Mouse (Mus musculus) liver, embryonic 16.5 days (tissue): ENCODE results near the gene Gstt2. TPM values are rescaled to one million over a fixed set of nuclear protein-coding genes. Genes with fewer than 3 reads are reported as not detected.

Experiments used
- ATAC-seq: fragments of 200-750 bp; cut with Nextera tagmentation; 2 replicates; pipeline ENCODE4 v1.8.0; 2017; ENCODE audit warnings: low read depth, mild to moderate bottlenecking, moderate number of reproducible peaks, moderate library complexity
- H3K27ac ChIP-seq: fragments of 300-500 bp; sonication (generic); 2 replicates; pipeline ENCODE4 v1.5.1; 2014; ENCODE audit warnings: mild to moderate bottlenecking, low read length
- H3K27me3 ChIP-seq: fragments of 300-500 bp; sonication (generic); 2 replicates; pipeline ENCODE4 v1.6.1; 2014; ENCODE audit warnings: low read depth, low read length, mixed read lengths; ENCODE audit not compliant: control insufficient read depth, insufficient read depth
- H3K36me3 ChIP-seq: fragments of 300-500 bp; sonication (generic); 2 replicates; pipeline ENCODE4 v1.6.1; 2014; ENCODE audit warnings: mild to moderate bottlenecking; ENCODE audit not compliant: control insufficient read depth, insufficient read depth
- H3K4me1 ChIP-seq: fragments of 300-500 bp; sonication (generic); 2 replicates; pipeline ENCODE4 v1.6.1; 2014; ENCODE audit warnings: low read depth, low read length, mixed read lengths; ENCODE audit not compliant: control insufficient read depth
- H3K4me2 ChIP-seq: fragments of 300-500 bp; sonication (generic); 2 replicates; pipeline ENCODE4 v1.6.1; 2014; ENCODE audit warnings: low read depth, low read length, mixed read lengths
- H3K4me3 ChIP-seq: fragments of 300-500 bp; sonication (generic); 2 replicates; pipeline ENCODE4 v1.5.1; 2014; ENCODE audit warnings: low read depth, mild to moderate bottlenecking, low read length
- H3K9ac ChIP-seq: fragments of 300-500 bp; sonication (generic); 2 replicates; pipeline ENCODE4 v1.6.1; 2014; ENCODE audit warnings: low read depth, low read length
- H3K9me3 ChIP-seq: fragments of 300-500 bp; sonication (generic); replicated peaks from 2 replicates; pipeline ENCODE4 v1.6.1; 2016; ENCODE audit warnings: low read length; ENCODE audit not compliant: control insufficient read depth
- WGBS: fragments of 180-500 bp; shearing (Covaris S2); extraction: QIAGEN DNeasy Blood & Tissue Kit; methylation state at CpG from one replicate; pipeline ENCODE4 v1.1.7; 2014; ENCODE audit not compliant: insufficient replicate concordance; 5-methylcytosine and 5-hydroxymethylcytosine counted together
- polyA plus RNA-seq: library from polyadenylated mRNA; unstranded; fragments of >200 nt; fragmentation: Nextera tagmentation; extraction: Ambion mirVana; gene quantifications from 2 replicates; pipeline ENCODE4 v1.2.1, GENCODE M21; 2015

Gstt2 gene
- polyA plus RNA-seq, 1 experiment from 2014 or later: 56.7 TPM

DNA sequence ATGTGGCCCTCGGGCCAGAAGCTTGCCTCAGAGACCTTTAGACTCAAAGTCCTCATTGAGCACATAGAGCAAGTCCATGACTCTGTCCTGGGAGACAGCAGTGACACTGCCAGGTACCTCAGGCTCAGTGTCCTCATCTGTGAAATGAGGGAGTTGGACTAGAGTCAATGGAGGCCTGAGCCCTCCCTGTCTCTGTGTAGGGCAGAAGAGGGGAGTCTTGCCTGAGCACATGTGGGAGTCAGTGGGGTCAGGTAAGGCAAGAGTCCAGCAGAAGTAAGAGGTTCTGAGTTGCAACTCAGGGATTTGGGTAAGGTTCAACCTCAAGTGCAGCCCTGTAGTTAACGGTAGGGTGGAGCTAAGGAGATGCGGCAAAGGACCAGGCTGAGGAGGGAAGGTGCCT is 19.8 kb upstream of the Gstt2 start:
- WGBS: 68% methylated on average over 3 of the region's 3 CpGs
- Histone ChIP-seq H3K4me2 (no peak overlapping the region), H3K4me3 (no peak overlapping the region), H3K36me3 (no peaks in the 10 kb centered on the region), H3K27me3 (no peaks in the 10 kb centered on the region), H3K4me1 (peaks cover 25% of the 10 kb centered on the region), H3K9ac (no peak overlapping the region), H3K9me3 (no peaks in the 10 kb centered on the region), H3K27ac (no peak overlapping the region)
- ATAC-seq: no peak

DNA sequence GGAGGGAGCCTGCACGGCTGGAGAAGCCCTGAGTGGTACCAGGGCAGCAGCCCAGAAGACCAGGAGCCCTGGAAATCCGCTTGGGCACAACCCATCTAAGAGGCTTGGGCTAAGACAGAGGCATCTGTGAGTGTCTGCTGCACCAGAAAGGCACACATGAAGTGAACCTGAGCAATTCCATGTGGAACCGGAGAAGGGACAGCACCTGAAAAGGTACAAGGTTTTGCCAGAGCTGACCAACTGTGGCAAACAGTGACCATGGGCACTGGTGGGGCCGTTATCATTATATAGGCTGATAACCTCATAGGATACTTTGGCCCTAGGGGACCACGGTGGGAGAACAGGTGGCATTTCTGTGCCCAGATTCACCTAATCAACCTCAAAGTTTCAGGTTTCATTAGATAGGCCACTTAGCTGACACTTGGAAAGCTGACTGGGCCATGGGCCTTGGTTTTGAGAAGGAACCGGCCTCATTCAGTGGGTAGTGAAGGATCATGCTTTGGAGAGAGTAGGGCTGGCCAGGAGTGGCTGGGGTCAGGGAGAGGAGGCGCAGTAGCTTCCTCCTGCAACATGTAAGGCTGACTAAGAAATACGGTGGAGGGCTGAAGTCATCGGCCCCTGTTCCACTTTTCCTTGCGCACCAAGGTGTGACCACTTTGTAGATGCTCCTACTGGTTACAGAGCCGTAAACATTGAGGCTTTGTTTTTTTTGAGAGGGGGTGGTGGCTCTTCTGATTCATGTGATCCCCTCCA is 19.1 kb upstream of the Gstt2 start:
- Histone ChIP-seq H3K27ac (no peak overlapping the region), H3K9ac (no peak overlapping the region), H3K4me1 (peaks cover 25% of the 10 kb centered on the region), H3K9me3 (no peaks in the 10 kb centered on the region), H3K4me2 (no peak overlapping the region), H3K27me3 (no peaks in the 10 kb centered on the region), H3K4me3 (no peak overlapping the region), H3K36me3 (no peaks in the 10 kb centered on the region)
- no peak for ATAC-seq
- 70% methylated on average over 11 of the region's 11 CpGs for WGBS

DNA sequence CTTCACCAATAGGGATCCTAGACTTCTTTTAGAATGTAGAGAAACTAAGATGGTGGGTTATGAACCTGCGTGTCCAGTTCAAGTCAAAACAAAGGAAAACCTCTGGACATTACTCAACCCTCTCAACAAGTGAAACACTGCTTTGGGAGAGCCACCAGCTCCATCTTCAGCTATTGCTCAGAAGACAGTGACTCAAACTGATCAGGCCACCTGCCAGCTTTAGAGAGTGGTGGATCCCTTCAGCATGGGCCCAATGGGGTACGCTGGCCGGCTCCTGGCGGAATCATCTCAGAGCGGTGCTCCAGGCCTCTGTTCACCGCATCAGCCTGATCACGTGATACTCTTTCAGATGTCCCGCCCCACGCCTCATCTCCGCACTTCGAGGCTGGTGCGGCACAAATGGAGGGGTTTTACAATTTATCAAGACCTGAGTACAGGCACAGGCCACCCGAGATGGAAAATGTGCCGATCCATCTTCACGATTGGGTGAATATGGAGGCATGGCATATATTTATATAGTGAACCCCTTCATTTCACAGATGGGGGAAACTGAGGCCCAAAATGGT is 18.3 kb upstream of the Gstt2 start:
- H3K4me1 ChIP-seq: peaks cover 22% of the 10 kb centered on the region
- no peaks in the 10 kb centered on the region for H3K27me3 ChIP-seq
- H3K9me3 ChIP-seq: no peaks in the 10 kb centered on the region
- H3K4me3 ChIP-seq: no peak overlapping the region
- 82% methylated on average over 15 of the region's 15 CpGs for WGBS
- H3K9ac ChIP-seq: no peak overlapping the region
- H3K27ac ChIP-seq: no peak overlapping the region
- no peak for ATAC-seq
- H3K4me2 ChIP-seq: no peak overlapping the region
- no peaks in the 10 kb centered on the region for H3K36me3 ChIP-seq

DNA sequence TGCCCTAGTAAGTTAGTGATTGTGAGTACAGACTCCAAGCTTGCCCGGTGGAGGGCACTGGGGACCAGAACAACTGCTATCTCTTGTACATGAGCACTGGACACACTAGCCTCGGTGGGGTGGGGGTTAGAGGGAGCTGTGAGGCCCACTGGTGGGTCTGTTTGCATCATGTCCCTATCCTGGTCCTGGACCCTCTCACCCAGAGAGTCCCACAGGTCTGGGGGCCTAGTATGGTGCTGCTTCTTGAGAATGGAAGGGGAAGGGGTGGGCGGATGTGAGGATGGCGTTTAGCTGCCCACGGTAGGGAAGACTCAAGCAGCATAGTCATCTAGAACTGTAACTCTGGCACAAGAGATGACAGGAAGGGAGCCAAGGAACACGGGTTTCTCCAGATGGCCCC is 17.6 kb upstream of the Gstt2 start:
- no peak overlapping the region for H3K4me3 ChIP-seq

DNA sequence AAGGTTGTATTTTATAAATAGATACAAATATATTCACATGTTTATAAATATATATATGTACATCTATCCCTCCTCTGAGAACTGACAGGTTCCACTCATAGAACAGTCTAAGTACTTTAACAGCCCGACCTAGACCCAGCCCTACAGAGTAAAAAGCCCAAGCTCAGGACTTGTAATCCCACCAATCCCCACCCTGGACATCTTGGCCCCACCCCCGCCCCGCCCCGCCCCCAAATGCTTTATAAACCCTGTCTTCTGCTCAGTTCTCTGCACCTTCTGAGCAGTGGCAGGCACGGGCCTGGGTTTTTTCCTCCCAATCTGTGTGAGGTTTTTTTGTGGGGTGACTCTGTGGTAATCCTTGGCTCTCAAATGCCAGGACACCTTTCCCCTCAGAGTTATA is 16.9 kb upstream of the Gstt2 start:
- Histone ChIP-seq H3K36me3 (no peaks in the 10 kb centered on the region), H3K27ac (no peak overlapping the region), H3K27me3 (no peaks in the 10 kb centered on the region), H3K4me1 (peaks cover 19% of the 10 kb centered on the region), H3K4me3 (no peak overlapping the region), H3K9me3 (no peaks in the 10 kb centered on the region), H3K4me2 (no peak overlapping the region), H3K9ac (no peak overlapping the region)
- ATAC-seq: no peak
- 30% methylated on average over 5 of the region's 5 CpGs for WGBS

More for the DNA sequence above, 17.6 kb upstream of the Gstt2 start:
- no peak for ATAC-seq
- H3K27ac ChIP-seq: no peak overlapping the region
- H3K27me3 ChIP-seq: no peaks in the 10 kb centered on the region
- WGBS: 51% methylated on average over 6 of the region's 6 CpGs
- H3K9me3 ChIP-seq: no peaks in the 10 kb centered on the region
- peaks cover 19% of the 10 kb centered on the region for H3K4me1 ChIP-seq
- no peak overlapping the region for H3K4me2 ChIP-seq
- H3K36me3 ChIP-seq: no peaks in the 10 kb centered on the region
- no peak overlapping the region for H3K9ac ChIP-seq

DNA sequence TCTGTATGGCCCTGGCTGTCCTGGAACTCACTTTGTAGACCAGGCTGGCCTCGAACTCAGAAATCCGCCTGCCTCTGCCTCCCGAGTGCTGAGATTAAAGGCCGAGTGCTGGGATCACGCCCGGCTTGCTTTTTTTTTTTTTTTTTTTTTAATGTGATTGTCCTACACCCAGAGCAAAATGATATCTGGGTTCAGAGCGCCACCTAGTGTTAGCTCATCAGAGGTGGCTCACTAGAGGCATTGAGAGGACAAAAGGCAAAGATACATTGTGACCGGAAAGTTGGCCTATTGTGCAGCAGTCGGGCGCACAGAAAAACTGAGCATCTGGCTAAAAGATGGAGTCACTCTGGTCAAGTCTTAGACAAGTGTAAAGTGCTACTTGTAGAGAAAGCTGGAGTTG is 16.2 kb upstream of the Gstt2 start:
- H3K4me2 ChIP-seq: no peak overlapping the region
- no peaks in the 10 kb centered on the region for H3K36me3 ChIP-seq
- H3K27ac ChIP-seq: no peak overlapping the region
- no peaks in the 10 kb centered on the region for H3K27me3 ChIP-seq
- no peaks in the 10 kb centered on the region for H3K9me3 ChIP-seq
- 10% methylated on average over 10 of the region's 10 CpGs for WGBS
- peaks cover 13% of the 10 kb centered on the region for H3K4me1 ChIP-seq
- H3K4me3 ChIP-seq: no peak overlapping the region
- no peak overlapping the region for H3K9ac ChIP-seq
- peak; percentile 54 for ATAC-seq

DNA sequence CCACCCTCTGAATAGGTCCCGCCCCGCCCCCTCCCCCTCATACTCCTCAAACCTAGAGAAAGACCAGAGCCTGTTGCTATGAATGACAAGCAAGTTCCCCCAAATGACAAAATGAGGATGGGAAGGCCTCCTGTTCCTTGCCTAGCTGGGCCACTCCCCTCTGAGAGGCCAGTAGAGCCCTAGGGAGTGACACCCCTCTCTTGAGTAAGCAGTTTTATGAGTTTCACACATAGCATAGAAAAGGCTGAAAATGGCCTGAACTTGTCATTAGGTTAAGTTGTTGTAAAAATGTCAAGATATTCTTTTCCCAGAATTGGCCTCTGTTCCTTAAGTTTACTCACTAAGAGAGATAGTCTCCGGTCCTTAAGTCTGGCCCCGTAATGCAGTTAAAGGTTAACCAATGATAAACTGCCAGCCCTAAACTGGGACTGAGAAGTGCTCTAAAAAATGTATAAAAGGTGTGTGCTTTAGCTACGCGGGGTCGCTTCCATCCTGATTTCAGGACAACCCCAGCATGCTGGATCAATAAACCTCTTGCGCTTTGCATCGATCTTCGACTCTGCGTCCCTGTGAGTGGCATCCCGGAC is 15.4 kb upstream of the Gstt2 start:
- Histone ChIP-seq H3K4me1 (peaks cover 5% of the 10 kb centered on the region), H3K27me3 (no peaks in the 10 kb centered on the region)
- peak; percentile 47; the same call in 1 of the 2 replicates for ATAC-seq

DNA sequence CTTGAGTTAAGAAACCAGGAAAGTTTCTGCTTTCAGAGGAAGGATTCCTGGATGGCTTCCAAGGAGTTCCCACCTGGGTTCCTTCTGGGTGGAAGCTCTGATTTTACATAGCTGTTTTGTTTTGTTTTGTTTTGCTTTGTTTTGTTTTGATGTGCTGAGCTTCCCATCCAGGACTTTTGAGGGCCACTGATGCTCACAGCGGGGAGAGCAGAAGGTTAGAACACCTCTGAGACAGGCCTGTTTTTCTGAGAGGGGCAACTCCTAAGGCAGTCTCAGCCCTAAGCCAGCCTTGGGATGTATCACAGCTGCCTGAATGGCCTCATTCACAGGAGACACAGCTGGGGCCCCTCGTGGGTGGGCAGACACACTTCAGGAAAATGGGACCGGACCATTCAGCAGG is 14.5 kb upstream of the Gstt2 start:
- Histone ChIP-seq H3K27me3 (no peaks in the 10 kb centered on the region), H3K36me3 (no peaks in the 10 kb centered on the region), H3K9me3 (no peaks in the 10 kb centered on the region), H3K4me3 (no peak overlapping the region), H3K4me2 (no peak overlapping the region), H3K9ac (no peak overlapping the region), H3K27ac (no peak overlapping the region), H3K4me1 (no peaks in the 10 kb centered on the region)
- ATAC-seq: no peak
- 51% methylated on average over 3 of the region's 3 CpGs for WGBS

More for the DNA sequence above, 15.4 kb upstream of the Gstt2 start:
- Histone ChIP-seq H3K4me3 (no peak overlapping the region), H3K9me3 (no peaks in the 10 kb centered on the region), H3K4me2 (no peak overlapping the region), H3K36me3 (no peaks in the 10 kb centered on the region), H3K27ac (no peak overlapping the region), H3K9ac (no peak overlapping the region)
- WGBS: 75% methylated on average over 12 of the region's 12 CpGs

DNA sequence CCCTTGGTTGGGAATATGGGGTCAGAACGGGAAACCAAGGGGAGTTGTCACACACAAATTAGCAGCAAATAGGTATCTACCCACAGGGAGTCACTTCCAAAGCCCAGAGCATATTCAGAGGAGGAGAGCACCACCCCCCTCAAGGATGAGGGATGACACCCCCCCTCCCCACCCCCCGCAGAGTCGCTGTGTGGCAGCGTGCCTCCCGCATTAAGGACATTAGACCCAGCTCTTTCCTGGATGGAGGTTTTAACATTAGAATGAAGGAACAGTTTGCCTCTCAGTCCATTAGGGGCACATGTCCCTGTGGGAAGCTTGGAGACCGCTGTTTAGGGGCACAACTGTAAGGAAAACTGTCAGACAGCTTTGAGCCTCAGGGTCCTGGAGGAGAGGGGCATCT is 13.9 kb upstream of the Gstt2 start:
- Histone ChIP-seq H3K9ac (no peak overlapping the region), H3K36me3 (no peaks in the 10 kb centered on the region)

More for the DNA sequence above, 13.9 kb upstream of the Gstt2 start:
- Histone ChIP-seq H3K4me3 (no peak overlapping the region), H3K27me3 (no peaks in the 10 kb centered on the region), H3K9me3 (no peaks in the 10 kb centered on the region), H3K4me1 (peaks cover 5% of the 10 kb centered on the region), H3K4me2 (no peak overlapping the region), H3K27ac (no peak overlapping the region)
- 22% methylated on average over 6 of the region's 6 CpGs for WGBS
- ATAC-seq: no peak
